Mouse (Mus musculus): Measurements from ENCODE around the gene Rufy2.

- TF ChIP-seq ZC3H11A (IDR thresholded peaks at IDR 0.05; ENCODE audit: borderline replicate concordance, low read depth, low read length) (no peak), ZNF384 (IDR thresholded peaks at IDR 0.05; ENCODE audit: low read depth, low read length) (no peak), MAFK (IDR thresholded peaks at IDR 0.05; ENCODE audit: insufficient read depth, low read depth, low read length) (no peak), CHD2 (IDR thresholded peaks at IDR 0.05; ENCODE audit: low read depth, low read length) (no peak)
These were observed 52.9 kb downstream of the Rufy2 start for GRCm38 (mm10) chr10:63032956-63033355.

Data from ES-E14 (cell line).